Mouse (Mus musculus): ENCODE data around the gene Gata1.
"Not testable (repeated sequence)": the region's sequence is repeated elsewhere in the genome, so short reads cannot be mapped to it uniquely, and the experiment has no call there.

- TF ChIP-seq CHD2 (IDR thresholded peaks at IDR 0.05; ENCODE audit: low read depth, low read length); HCFC1 (IDR thresholded peaks at IDR 0.05; ENCODE audit: borderline replicate concordance, insufficient read depth, low read length); ZC3H11A (IDR thresholded peaks at IDR 0.05; ENCODE audit: borderline replicate concordance, low read depth, low read length): not testable (repeated sequence)
These were observed 37.8 kb upstream of the Gata1 start for GRCm38 (mm10) chrX:8015675-8016074.
